Mouse (Mus musculus): ENCODE results near the gene Unc45a. TPM values are rescaled to one million over a fixed set of nuclear protein-coding genes. Genes with fewer than 3 reads are reported as not detected.

Gene Unc45a
- polyA plus RNA-seq, 1 experiment from 2014 or later: 29.6 TPM

Other genes with a start within 250 kb of the Unc45a start
- gene Idh2, start 225.6 kb downstream of the Unc45a start, polyA plus RNA-seq (2014; fragmentation: Nextera tagmentation; extraction: Ambion mirVana): 315 and 338 TPM in 2 replicates
- 11.6 and 12.8 TPM in 2 replicates for gene Sema4b, start 154.2 kb downstream of the Unc45a start, polyA plus RNA-seq (2014; fragmentation: Nextera tagmentation; extraction: Ambion mirVana)
- gene Cib1, start 108.2 kb downstream of the Unc45a start, polyA plus RNA-seq (2014; fragmentation: Nextera tagmentation; extraction: Ambion mirVana): 32.7 and 38.5 TPM in 2 replicates
- gene Gdpgp1, start 108.1 kb downstream of the Unc45a start, polyA plus RNA-seq (2014; fragmentation: Nextera tagmentation; extraction: Ambion mirVana): 2.1 and 2.7 TPM in 2 replicates
- 0.87 and 1.2 TPM in 2 replicates for gene Ttll13, start 94.6 kb downstream of the Unc45a start, polyA plus RNA-seq (2014; fragmentation: Nextera tagmentation; extraction: Ambion mirVana)
- gene Ngrn, start 79.8 kb downstream of the Unc45a start, polyA plus RNA-seq (2014; fragmentation: Nextera tagmentation; extraction: Ambion mirVana): 71.2 and 71.8 TPM in 2 replicates
- gene Vps33b, start 71.4 kb downstream of the Unc45a start, polyA plus RNA-seq (2014; fragmentation: Nextera tagmentation; extraction: Ambion mirVana): 6.1 and 10.9 TPM in 2 replicates
- gene Prc1, start 46.6 kb downstream of the Unc45a start, polyA plus RNA-seq (2014; fragmentation: Nextera tagmentation; extraction: Ambion mirVana): 102 and 125 TPM in 2 replicates
- 7.0 and 11.4 TPM in 2 replicates for gene Rccd1, start 16.6 kb downstream of the Unc45a start, polyA plus RNA-seq (2014; fragmentation: Nextera tagmentation; extraction: Ambion mirVana)
- 27.2 and 30.7 TPM in 2 replicates for gene Hddc3, start 2.1 kb upstream of the Unc45a start, polyA plus RNA-seq (2014; fragmentation: Nextera tagmentation; extraction: Ambion mirVana)
- 7.6 and 10.5 TPM in 2 replicates for gene Man2a2, start 30.4 kb upstream of the Unc45a start, polyA plus RNA-seq (2014; fragmentation: Nextera tagmentation; extraction: Ambion mirVana)
- 2.4 and 3.5 TPM in 2 replicates for gene Fes, start 46.9 kb upstream of the Unc45a start, polyA plus RNA-seq (2014; fragmentation: Nextera tagmentation; extraction: Ambion mirVana)
- 3.9 and 4.1 TPM in 2 replicates for gene Furin, start 64.4 kb upstream of the Unc45a start, polyA plus RNA-seq (2014; fragmentation: Nextera tagmentation; extraction: Ambion mirVana)
- gene Blm, start 194.1 kb upstream of the Unc45a start, polyA plus RNA-seq (2014; fragmentation: Nextera tagmentation; extraction: Ambion mirVana): 11.3 and 12.6 TPM in 2 replicates